ENCODE assay signal across 13 mouse cellular contexts in the genomic region with DNA sequence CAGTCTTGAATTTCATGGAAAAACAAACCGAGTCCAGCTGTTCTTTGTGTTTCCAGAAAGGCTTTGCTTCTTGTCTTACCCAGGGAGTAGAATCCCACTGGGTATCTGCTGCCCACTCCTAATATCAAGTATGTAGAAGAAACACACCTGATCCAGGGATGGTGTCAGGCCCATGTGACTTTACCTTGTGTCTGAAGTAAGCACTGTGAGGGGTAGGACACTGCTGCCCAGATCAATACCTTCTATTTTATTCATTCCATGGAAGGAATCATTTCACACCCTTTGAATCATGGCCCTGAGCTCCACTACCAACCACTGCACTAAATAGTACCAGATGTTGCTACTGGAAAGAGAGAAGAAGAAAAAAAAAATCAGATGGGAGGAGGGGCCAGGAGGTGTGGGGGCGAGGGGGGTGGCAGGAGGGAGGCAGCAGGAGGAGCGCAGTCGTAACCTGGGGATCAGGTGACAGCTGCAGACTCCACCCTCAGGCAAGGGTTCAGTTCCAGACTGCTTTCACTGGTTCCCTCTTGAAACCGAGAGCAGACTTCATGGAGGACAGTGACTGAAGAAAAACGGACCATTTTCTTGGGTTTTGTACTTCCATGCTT. TPM values are rescaled to one million over a fixed set of nuclear protein-coding genes. Genes with fewer than 3 reads are reported as not detected.
DNase-seq lines count a peak whose midpoint lies in the region; ATAC-seq and TF ChIP-seq lines count a peak whose summit lies in the region.
"Had no signal": no experiment of that assay in that cellular context is flagged by ENCODE, and none has a peak within 500 bp of the region (broad histone marks: within the 10 kb centered on the region; RNA-seq: fewer than 3 reads in every experiment).

No protein-coding gene starts in this region.

- intact Hi-C loops in heart, postnatal 36 days (cut with DNase I): no loop called here

- H3K27ac ChIP-seq in heart, postnatal 0 days (ENCODE audit: low read depth): no peak overlapping the region
- H3K27ac ChIP-seq: left cerebral cortex, adult 2 months; midbrain, embryonic 12.5 days had no signal

- no peak for ATAC-seq in heart, postnatal 0 days (ENCODE audit: insufficient read depth, low read depth)
- ATAC-seq: forebrain, embryonic 16.5 days had no signal

- H3K4me3 ChIP-seq in heart, postnatal 0 days (ENCODE audit: low read depth, low read length): no peak overlapping the region
- H3K4me3 ChIP-seq: left cerebral cortex, adult 2 months; midbrain, embryonic 12.5 days had no signal

- TF ChIP-seq CTCF in heart, postnatal 0 days (IDR thresholded peaks at IDR 0.05; ENCODE audit: low read depth): no peak

- TF ChIP-seq EP300 in heart, postnatal 0 days (IDR thresholded peaks at IDR 0.05; ENCODE audit: low read depth): no peak

- WGBS in heart, postnatal 0 days: 77% methylated on average over 6 of the region's 6 CpGs

- peaks cover 4% of the 10 kb centered on the region; the same call in 1 of the 2 replicates for H3K36me3 ChIP-seq in heart, postnatal 0 days (replicated peaks; ENCODE audit: control insufficient read depth, insufficient read depth, low read length)
- H3K36me3 ChIP-seq: midbrain, embryonic 12.5 days had no signal

- no peaks in the 10 kb centered on the region for H3K9me3 ChIP-seq in heart, postnatal 0 days (replicated peaks; ENCODE audit: control insufficient read depth, low read length)
- H3K9me3 ChIP-seq: midbrain, embryonic 12.5 days had no signal

- peaks cover 16% of the 10 kb centered on the region for H3K4me1 ChIP-seq in heart, postnatal 0 days (ENCODE audit: control insufficient read depth, insufficient read depth)

- H3K4me2 ChIP-seq in heart, postnatal 0 days (ENCODE audit: low read depth, low read length): no peak overlapping the region
- H3K4me2 ChIP-seq: midbrain, embryonic 12.5 days had no signal

- no peaks in the 10 kb centered on the region for H3K27me3 ChIP-seq in heart, postnatal 0 days (ENCODE audit: control insufficient read depth, insufficient read depth, low read length)
- H3K27me3 ChIP-seq: midbrain, embryonic 12.5 days had no signal

- peak; percentile 0 for DNase-seq in heart, postnatal 0 days (ENCODE audit: low spot score)
- DNase-seq in heart, postnatal 36 days: no peak
- DNase-seq in ZHBTc4 (ENCODE audit: low read depth, low spot score): peak; percentile 35
- peak; percentile 75 for DNase-seq in forelimb bud, embryonic 11.5 days (ENCODE audit: low read depth, low spot score)
- peak; percentile 32 for DNase-seq in naive thymus-derived CD4-positive, alpha-beta T cell, adult 2 months (ENCODE audit: low read depth)
- no peak for DNase-seq in ovary, postnatal 10 days (ENCODE audit: low spot score)
- no peak for DNase-seq in lung, postnatal 10 days
- no peak for DNase-seq in urinary bladder, postnatal 4 days (ENCODE audit: low spot score in 2 of 2)
- DNase-seq: heart, adult 18-20 months; lung, adult 2 months had no signal

- no peak overlapping the region for H3K9ac ChIP-seq in heart, postnatal 0 days (replicated peaks; ENCODE audit: low read depth, low read length)
- H3K9ac ChIP-seq: midbrain, embryonic 12.5 days had no signal

RNA-seq across cellular contexts. Expression of a gene that starts 12.1 kb away (rescaled TPM):
- total RNA-seq in heart, postnatal 0 days (2014; rRNA removed; ENCODE audit: low replicate concordance): not detected in 2 replicates
- 2.2 and 3.0 TPM in 2 replicates for polyA plus RNA-seq in heart, postnatal 0 days (2015; fragmentation: Nextera tagmentation; extraction: Ambion mirVana)
- 1 to 10 TPM; 1.0 to 1.2 TPM for total RNA-seq in heart, postnatal 36 days (2021)
- total RNA-seq: left cerebral cortex, adult 2 months had no signal

RNA-seq across cellular contexts. Expression of a gene that starts 33.1 kb away (rescaled TPM):
- 13.4 and 31.1 TPM in 2 replicates for total RNA-seq in heart, postnatal 0 days (2014; rRNA removed; ENCODE audit: low replicate concordance)
- 7.7 and 8.6 TPM in 2 replicates for polyA plus RNA-seq in heart, postnatal 0 days (2015; fragmentation: Nextera tagmentation; extraction: Ambion mirVana)
- total RNA-seq in heart, postnatal 36 days (2021): 1 to 10 TPM; 4.6 to 9.2 TPM

Comparison
In these comparisons a context has a peak if more than half of its experiments do, and no peak if none do; other contexts are left out.
1. DNase-seq: peak in heart, postnatal 0 days (single experiment), ZHBTc4 (single experiment), forelimb bud, embryonic 11.5 days (single experiment) and naive thymus-derived CD4-positive, alpha-beta T cell, adult 2 months (single experiment); none in heart, postnatal 36 days (0 of 2), ovary, postnatal 10 days (single experiment), lung, postnatal 10 days (single experiment) and urinary bladder, postnatal 4 days (0 of 2).